Comparison of ENCODE assay signal across 10 mouse cellular contexts in genomic region chr12:82458017-82458416, GRCm38 (mm10).
DNase-seq lines count a peak whose midpoint lies in the region; ATAC-seq lines count a peak whose summit lies in the region.
"Had no signal": no experiment of that assay in that cellular context is flagged by ENCODE, and none has a peak within 500 bp of the region (broad histone marks: within the 10 kb centered on the region; RNA-seq: fewer than 3 reads in every experiment).

No protein-coding gene starts in this region.

- intact Hi-C loops in left cerebral cortex, postnatal 4 days (cut with DNase I), result no loop called here

- no peak for ATAC-seq in CD4-positive, CD25-positive, alpha-beta regulatory T cell, adult 4 months

- DNase-seq in left cerebral cortex, postnatal 4 days, result peak; percentile 49
- DNase-seq in left cerebral cortex, adult 9 months (ENCODE audit: low spot score in 2 of 2), result no peak
- DNase-seq in cerebellum, adult 11-12 months, result peak; percentile 54
- DNase-seq in cerebellum, adult 9-11 months, result peak; percentile 64
- DNase-seq in layer of hippocampus, adult 9-10 months (ENCODE audit: low spot score), result peak; percentile 41
- no peak for DNase-seq in kidney, postnatal 25 days
- DNase-seq: kidney, adult 9 months; lung, adult 18-20 months; thymus, postnatal 4 days had no signal

Comparison
In these comparisons a context has a peak if more than half of its experiments do, and no peak if none do; other contexts are left out.
1. DNase-seq: peak in left cerebral cortex, postnatal 4 days (single experiment), cerebellum, adult 11-12 months (single experiment), cerebellum, adult 9-11 months (single experiment) and layer of hippocampus, adult 9-10 months (single experiment); none in left cerebral cortex, adult 9 months (0 of 2) and kidney, postnatal 25 days (0 of 2).